Mouse (Mus musculus): ENCODE measurements at regions not wholly inside any gene's neighbourhood (a gene's known extent, or its start where the extent isn't known, plus 50 kb on each side); places are given as distances from the start of the nearest gene placed in this dataset.

DNA sequence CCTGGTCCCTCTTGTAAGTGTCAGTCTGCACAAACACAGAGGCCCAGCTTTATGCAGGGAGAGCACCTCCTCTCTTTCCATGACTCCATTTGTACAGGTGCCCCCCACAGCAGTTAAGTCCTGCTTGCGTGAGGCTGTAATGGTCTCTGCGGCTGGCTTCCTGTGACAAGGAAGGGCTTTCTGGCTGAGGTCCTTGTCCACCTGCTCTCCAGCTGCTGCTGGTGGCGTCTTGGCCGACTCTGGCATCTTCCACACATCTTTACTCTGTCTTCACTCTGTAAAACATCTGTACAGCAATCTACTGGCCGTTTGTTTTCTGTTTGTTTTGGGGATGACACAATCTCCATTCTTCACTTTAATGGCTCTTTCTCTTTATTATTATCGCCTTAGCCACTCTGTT, 60.8 kb downstream of the Rpusd4 start:
- no peak for DNase-seq (ENCODE audit: low spot score)

DNA sequence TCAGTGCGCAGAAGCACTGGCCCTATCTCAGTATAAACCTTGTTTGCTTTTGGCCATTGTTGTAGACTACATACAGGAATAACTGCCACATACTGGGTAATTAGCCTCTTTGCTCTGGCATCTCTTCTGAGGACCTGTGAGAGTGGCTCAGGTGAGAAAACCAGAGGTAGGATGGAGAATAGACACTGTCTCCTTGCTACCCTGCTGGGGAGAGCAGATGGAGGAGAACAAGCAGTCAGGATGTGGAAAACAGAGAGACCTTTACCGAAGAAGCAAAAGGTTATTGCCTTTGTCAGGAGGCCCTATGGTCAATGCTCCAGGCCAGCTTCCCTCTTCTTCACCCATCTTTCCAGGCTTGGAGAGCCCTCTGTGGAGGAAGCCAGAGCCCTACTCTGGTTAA, 62.7 kb downstream of the Rpusd4 start:
- no peak for DNase-seq (ENCODE audit: low spot score)

- DNase-seq (ENCODE audit: low spot score), result no peak
Observed at GRCm38 (mm10) chr9:35331241-35331680, 63.6 kb downstream of the Rpusd4 start.

DNA sequence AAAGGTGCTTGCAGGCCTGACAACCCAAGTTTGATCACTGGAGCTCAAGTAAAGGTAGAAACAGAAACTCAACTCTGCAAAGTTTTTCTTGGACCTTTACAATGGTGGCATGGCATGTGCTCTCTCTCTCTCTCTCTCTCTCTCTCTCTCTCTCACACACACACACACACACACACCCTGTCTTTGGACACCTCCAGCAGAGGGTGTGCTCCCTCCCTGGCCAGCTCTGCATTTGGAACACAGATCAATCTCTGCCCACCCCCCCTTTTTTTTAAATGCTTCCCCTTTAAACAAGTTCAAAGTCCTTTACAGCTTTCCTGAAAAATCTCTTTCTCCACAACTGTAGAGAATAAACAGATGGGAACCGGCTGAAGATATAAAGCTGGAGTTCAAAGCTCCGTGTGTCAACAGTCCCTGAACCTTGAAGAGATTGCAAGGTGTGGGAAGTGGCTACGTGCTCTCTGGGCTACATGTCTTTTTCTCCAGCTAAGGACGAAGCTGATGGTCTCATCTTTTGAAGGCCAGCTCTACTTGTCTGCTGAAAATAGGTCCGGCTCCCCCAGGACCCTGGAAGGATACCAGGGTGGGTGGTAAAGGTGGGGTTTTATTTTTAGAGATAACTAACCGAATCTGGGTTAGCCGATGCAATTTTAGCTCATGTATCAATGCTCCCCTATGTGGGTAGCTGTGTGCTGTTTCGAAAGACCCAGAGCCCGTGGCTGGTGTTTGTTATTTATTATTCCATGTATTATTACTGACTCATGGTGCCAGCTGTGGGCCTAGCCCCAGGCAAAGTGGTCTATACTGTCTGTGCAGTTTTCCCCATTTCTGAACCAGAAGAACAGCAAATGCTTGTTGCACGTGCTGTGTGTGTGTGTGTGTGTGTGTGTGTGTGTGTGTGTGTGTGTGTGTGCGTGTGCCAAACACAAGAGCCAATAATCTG, 65.3 kb downstream of the Rpusd4 start:
- DNase-seq (ENCODE audit: low spot score), result no peak

- no peak for DNase-seq (ENCODE audit: low spot score)
Observed at GRCm38 (mm10) chr9:35333631-35334005, 66.0 kb downstream of the Rpusd4 start.

- no peak for DNase-seq (ENCODE audit: low spot score)
Observed at GRCm38 (mm10) chr9:35334536-35334935, 66.9 kb downstream of the Rpusd4 start.

DNA sequence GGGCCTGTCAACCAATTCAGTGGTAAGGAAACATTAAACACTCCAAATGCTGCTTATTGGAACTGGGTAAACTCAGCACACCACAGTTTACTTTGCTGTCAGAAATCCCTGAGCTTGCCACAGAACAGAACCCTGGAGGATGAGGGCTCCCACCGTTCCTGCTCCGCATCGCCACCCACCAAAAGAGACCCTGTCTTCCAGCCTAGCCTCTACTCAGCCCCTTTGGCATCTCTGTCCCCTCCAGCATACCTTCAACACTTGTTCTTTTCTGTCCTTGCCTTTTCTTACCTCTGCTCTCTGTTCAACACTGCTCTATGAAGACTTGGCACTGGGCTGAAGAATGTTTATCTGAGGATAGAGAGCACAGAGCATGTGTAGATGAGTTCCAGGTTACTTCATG, 67.5 kb downstream of the Rpusd4 start:
- DNase-seq (ENCODE audit: low spot score), result no peak

GRCm38 (mm10) chr9:35335888-35336700, 68.4 kb downstream of the Rpusd4 start:
- peak; percentile 29 for DNase-seq (ENCODE audit: low spot score)

GRCm38 (mm10) chr9:35336701-35337055, 69.0 kb downstream of the Rpusd4 start:
- DNase-seq (ENCODE audit: low spot score), result no peak

DNA sequence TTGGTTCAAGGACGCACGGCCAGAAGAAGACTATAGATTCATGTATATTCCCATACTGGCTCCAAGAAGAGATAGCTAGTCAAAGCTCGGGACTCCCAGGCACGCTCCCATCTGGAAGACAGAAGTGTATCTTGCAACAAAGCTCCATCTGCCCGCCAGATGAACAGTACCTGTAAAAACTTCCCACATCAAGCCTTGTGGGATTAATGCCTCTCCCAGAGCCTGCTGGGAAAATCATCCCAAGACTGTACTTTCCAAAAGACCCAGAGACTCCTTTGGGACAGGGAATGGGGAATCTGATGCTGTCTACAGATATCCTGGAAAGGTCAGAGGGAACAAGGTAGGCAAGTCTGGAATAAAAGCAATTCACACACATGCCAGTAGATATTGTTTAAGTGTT, 71.2 kb downstream of the Rpusd4 start:
- no peak for DNase-seq (ENCODE audit: low spot score)

DNA sequence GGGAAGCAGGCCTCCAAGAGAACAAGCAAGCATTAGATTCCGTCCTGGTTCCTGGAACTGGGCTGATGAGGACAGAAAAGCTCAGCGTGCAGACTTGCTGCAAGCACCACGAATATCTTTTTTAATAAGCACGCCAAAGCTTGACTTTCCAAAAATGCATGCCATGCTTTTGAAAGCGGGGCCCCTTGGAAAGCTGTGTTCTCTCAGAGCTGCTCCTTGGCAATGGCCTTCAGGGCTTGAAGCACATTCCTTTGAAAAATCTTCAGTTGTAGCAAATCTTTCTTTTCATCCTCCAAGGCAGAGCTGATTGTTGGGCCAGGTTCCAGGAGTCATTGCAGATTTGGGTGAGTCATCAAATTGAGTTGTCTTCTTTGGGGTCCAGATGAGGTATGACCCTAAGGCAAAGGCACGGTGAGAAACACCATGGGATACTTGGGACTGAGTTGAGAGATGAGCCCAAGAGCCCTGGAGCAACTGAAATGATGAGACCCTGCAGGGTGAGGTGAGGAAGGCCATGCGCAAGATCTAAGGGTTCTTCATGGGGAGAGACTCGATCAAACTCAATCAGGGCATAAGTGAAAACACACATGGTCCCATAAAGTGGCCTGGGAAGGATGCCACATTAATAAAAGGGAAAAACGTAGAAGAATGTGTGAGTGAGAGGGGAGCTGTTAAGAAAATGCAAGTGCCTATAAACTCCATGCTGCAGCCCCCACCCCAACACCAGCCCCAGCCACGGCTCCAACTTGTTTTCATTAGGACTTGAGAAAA, 72.0 kb downstream of the Rpusd4 start:
- DNase-seq (ENCODE audit: low spot score), result peak; percentile 37

- no peak for DNase-seq (ENCODE audit: low spot score)
Observed at GRCm38 (mm10) chr9:35340263-35340573, 72.6 kb downstream of the Rpusd4 start.

DNA sequence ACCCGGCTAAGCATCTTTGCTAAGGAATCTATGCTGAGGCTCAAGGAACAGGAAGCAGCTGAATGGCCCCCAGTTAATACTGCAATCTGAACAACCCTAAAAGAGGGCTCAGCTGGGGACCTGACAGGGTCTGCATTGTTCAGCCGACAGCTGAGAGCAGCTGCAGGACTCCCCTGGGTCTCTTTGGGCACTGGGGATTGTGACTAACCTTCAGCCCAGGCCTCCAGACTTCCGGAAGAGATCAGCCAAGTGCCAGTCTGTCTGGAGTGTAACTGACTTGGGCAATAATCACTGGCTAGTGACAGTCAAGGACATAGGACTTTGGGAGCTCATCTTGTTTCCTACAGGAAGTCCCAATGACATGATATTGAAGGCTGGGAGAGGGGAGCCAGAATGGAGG, 73.1 kb downstream of the Rpusd4 start:
- peak; percentile 42 for DNase-seq (ENCODE audit: low spot score)

DNA sequence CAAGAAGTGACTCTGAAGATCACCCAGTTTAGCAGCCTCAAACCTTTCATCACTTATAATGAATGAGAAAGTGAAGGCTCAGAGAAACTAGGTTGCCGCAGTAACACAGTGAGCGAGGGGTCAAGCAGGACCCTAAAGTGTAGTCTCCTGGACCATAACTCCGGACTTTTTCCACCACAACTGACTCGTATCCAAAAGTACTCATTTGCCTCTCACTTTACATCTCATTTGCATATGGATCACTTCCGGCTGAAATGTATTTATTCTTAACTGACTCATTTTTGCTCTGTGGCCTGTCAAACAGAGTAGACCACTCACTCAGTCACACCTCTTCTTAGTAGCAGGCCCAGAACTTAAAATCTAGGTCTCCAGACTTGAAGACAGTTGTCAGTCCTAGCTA, 73.7 kb downstream of the Rpusd4 start:
- no peak for DNase-seq (ENCODE audit: low spot score)

DNA sequence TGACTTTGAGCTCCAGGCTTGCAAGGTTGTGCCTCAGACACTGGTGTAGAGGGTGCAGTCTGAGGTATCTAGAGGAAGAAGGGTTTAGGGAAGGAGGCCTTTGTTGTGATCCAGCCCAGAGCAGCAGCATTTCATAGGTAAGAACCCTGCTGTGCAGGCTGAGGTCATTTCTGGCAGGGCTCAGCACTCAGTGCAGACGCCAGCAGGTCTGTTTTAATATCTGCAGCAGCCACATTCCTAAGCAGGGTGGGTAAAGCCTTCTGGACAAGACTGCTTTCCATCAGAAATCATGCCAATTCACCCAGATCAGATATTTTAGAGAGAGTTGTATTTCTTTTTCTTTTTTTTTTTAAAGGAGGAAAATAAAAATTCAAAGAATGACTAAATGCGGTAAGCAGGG, 74.8 kb downstream of the Rpusd4 start:
- DNase-seq (ENCODE audit: low spot score), result peak; percentile 61

- DNase-seq (ENCODE audit: low spot score), result no peak
Observed at GRCm38 (mm10) chr9:35343336-35343735, 75.7 kb downstream of the Rpusd4 start.

GRCm38 (mm10) chr9:35344374-35344773, 76.6 kb upstream of the Cdon start:
- DNase-seq (ENCODE audit: low spot score), result no peak

DNA sequence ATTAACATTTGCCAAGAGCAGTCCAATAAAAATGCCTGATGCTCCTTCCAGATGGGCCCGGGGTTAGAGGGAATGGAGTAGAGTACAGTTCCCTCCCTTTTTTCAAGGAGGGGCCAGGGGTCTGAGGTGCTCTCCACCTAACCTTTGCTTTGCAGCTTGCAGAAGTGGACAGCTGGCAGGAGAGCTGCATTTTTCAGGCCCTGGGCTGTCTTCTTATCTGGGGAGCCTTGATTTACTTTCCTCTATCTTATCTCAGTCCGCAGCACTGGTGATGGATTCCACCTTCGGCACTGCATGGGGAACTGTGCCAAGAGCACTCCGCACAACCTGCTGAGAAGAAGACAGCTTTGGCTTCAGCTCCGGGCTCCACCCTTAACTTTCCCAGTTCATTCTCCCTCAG, 74.5 kb upstream of the Cdon start:
- DNase-seq (ENCODE audit: low spot score), result no peak

GRCm38 (mm10) chr9:35350046-35350552, 70.8 kb upstream of the Cdon start:
- DNase-seq (ENCODE audit: low spot score), result no peak

DNA sequence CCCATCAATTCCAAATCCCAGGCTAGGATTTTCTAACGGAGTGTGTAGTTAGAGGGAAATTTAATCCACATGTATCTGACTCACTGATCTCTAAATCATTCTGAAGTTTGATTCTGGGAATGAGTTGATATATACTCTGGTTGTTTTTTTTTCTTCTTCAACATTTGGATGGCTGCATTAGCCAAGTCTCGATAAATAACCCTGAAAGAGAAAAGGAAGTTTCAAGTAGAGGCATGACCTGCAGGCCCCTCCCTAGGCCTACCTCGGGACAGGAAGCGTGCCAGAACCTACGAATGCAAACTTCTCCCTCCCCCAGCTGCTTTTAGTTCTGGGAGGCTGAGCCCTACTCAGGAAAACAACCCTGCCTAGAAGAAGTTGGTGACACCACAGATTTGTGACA, 69.4 kb upstream of the Cdon start:
- DNase-seq (ENCODE audit: low spot score), result no peak

DNA sequence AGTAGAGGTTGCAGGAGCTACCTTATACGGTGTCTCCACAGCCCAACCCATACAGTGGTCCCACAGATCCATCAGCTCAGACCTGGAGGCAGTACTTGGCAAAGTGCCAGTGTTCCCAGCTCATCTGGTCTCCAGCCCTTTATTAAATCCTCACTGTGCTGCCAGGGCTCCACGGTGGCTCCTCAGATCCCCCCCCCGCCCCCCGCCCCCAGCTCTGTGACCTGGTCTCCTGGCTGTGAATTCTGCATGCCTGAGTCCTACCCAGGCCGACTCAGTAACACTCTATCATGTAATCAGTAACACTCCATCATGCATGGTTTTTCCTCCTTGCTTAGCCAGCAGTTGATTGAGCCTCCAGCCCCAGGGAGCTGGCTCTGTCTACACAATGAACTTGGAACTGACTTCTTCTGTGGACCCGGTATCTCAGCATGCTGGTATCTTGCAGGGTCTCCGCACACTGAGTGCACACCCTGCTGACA, 66.2 kb upstream of the Cdon start:
- no peak for DNase-seq (ENCODE audit: low spot score)

GRCm38 (mm10) chr9:35359699-35360098, 61.2 kb upstream of the Cdon start:
- no peak for DNase-seq (ENCODE audit: low spot score)

Measured in gastrocnemius, adult 18-20 months (tissue).